Mouse (Mus musculus) brain, embryonic 14.5 days (tissue): ENCODE data around the gene Flot1.

Source experiments
- CTCF ChIP-seq: fragments of 200-500 bp; IDR thresholded peaks from 2 replicates; pipeline ENCODE4 v1.5.1; 2012; ENCODE audit warnings: inconsistent platforms, mild to moderate bottlenecking, moderate library complexity, borderline replicate concordance; ENCODE audit not compliant: insufficient read depth, insufficient read length; ENCODE audit errors: extremely low read depth
- POLR2A ChIP-seq: fragments of 200-500 bp; IDR thresholded peaks from 2 replicates; pipeline ENCODE4 v1.6.1; 2012; ENCODE audit warnings: mild to moderate bottlenecking, inconsistent platforms, borderline replicate concordance; ENCODE audit not compliant: poor library complexity, insufficient read depth, insufficient read length, severe bottlenecking; ENCODE audit errors: extremely low read depth

DNA sequence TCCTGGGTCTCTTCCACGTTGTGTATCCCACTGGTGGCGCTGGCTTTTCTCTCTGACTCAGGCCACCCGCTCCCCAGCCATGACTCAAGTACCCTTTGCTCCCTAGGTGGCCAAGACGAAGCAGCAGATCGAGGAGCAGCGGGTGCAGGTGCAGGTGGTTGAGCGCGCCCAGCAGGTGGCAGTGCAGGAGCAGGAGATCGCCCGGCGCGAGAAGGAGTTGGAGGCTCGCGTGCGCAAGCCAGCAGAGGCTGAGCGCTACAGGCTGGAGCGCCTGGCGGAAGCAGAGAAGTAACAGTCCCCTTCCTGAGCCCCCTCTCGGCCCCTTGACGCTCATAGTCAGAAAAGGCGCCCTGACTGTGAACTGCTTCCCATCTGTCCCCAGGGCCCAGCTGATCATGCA, 6.7 kb downstream of the Flot1 start:
- no peak for TF ChIP-seq POLR2A
- peak; percentile 89 for TF ChIP-seq CTCF
